Comparison of ENCODE assay signal across 14 mouse cellular contexts in genomic region chr12:102061657-102062614, GRCm38 (mm10).
DNase-seq lines count a peak whose midpoint lies in the region; ATAC-seq and TF ChIP-seq lines count a peak whose summit lies in the region.
"Had no signal": no experiment of that assay in that cellular context is flagged by ENCODE, and none has a peak within 500 bp of the region (broad histone marks: within the 10 kb centered on the region; RNA-seq: fewer than 3 reads in every experiment).

No protein-coding gene starts in this region.

- no peak for TF ChIP-seq CTCF in heart, postnatal 0 days (IDR thresholded peaks at IDR 0.05; ENCODE audit: low read depth)

- 73% methylated on average over 7 of the region's 7 CpGs for WGBS in forebrain, embryonic 10.5 days
- 75% methylated on average over 7 of the region's 7 CpGs for WGBS in forebrain, embryonic 13.5 days
- WGBS in midbrain, embryonic 11.5 days: 83% methylated on average over 7 of the region's 7 CpGs
- 85% methylated on average over 7 of the region's 7 CpGs for WGBS in midbrain, embryonic 14.5 days
- WGBS in heart, postnatal 0 days: 50% methylated on average over 7 of the region's 7 CpGs

- no peaks in the 10 kb centered on the region for H3K27me3 ChIP-seq in forebrain, embryonic 10.5 days (ENCODE audit: poor library complexity, severe bottlenecking)
- H3K27me3 ChIP-seq in forebrain, embryonic 13.5 days: no peaks in the 10 kb centered on the region
- H3K27me3 ChIP-seq in midbrain, embryonic 11.5 days (ENCODE audit: control insufficient read depth, insufficient read depth, low read length): no peaks in the 10 kb centered on the region
- no peaks in the 10 kb centered on the region for H3K27me3 ChIP-seq in midbrain, embryonic 14.5 days (ENCODE audit: control insufficient read depth, insufficient read depth, low read length)
- no peaks in the 10 kb centered on the region for H3K27me3 ChIP-seq in heart, postnatal 0 days (ENCODE audit: control insufficient read depth, insufficient read depth, low read length)

- H3K4me3 ChIP-seq in forebrain, embryonic 10.5 days: no peak overlapping the region
- H3K4me3 ChIP-seq in forebrain, embryonic 13.5 days: no peak overlapping the region
- H3K4me3 ChIP-seq in midbrain, embryonic 11.5 days (ENCODE audit: low read depth, low read length): no peak overlapping the region
- H3K4me3 ChIP-seq in midbrain, embryonic 14.5 days (replicated peaks; ENCODE audit: low read depth, low read length): no peak overlapping the region
- no peak overlapping the region for H3K4me3 ChIP-seq in heart, postnatal 0 days (ENCODE audit: low read depth, low read length)

- peak overlapping the region; percentile 48 for H3K27ac ChIP-seq in forebrain, embryonic 10.5 days
- no peak overlapping the region for H3K27ac ChIP-seq in forebrain, embryonic 13.5 days
- H3K27ac ChIP-seq in midbrain, embryonic 11.5 days (ENCODE audit: low read depth, low read length): no peak overlapping the region
- no peak overlapping the region for H3K27ac ChIP-seq in midbrain, embryonic 14.5 days (replicated peaks; ENCODE audit: low read depth, low read length)
- peak overlapping the region; percentile 35; the same call in 1 of the 2 replicates for H3K27ac ChIP-seq in heart, postnatal 0 days (ENCODE audit: low read depth)

- intact Hi-C loops in left cerebral cortex, postnatal 14 days (cut with DNase I): no loop called here

- H3K9ac ChIP-seq in forebrain, embryonic 13.5 days: no peak overlapping the region
- H3K9ac ChIP-seq in midbrain, embryonic 11.5 days (ENCODE audit: low read length): no peak overlapping the region
- H3K9ac ChIP-seq in midbrain, embryonic 14.5 days (replicated peaks; ENCODE audit: low read length): no peak overlapping the region
- H3K9ac ChIP-seq in heart, postnatal 0 days (replicated peaks; ENCODE audit: low read depth, low read length): no peak overlapping the region

- no peak for TF ChIP-seq EP300 in heart, postnatal 0 days (IDR thresholded peaks at IDR 0.05; ENCODE audit: low read depth)

- H3K9me3 ChIP-seq in forebrain, embryonic 10.5 days: no peaks in the 10 kb centered on the region
- H3K9me3 ChIP-seq in forebrain, embryonic 13.5 days (replicated peaks): no peaks in the 10 kb centered on the region
- H3K9me3 ChIP-seq in midbrain, embryonic 11.5 days (ENCODE audit: control insufficient read depth, low read length): no peaks in the 10 kb centered on the region
- no peaks in the 10 kb centered on the region for H3K9me3 ChIP-seq in midbrain, embryonic 14.5 days (ENCODE audit: control insufficient read depth, low read length)
- H3K9me3 ChIP-seq in heart, postnatal 0 days (replicated peaks; ENCODE audit: control insufficient read depth, low read length): no peaks in the 10 kb centered on the region

- DNase-seq in forebrain, embryonic 10.5 days (ENCODE audit: extremely low spot score, low spot score): no peak
- peak; percentile 73 for DNase-seq in midbrain, embryonic 11.5 days (ENCODE audit: low spot score, missing footprints)
- DNase-seq in midbrain, embryonic 14.5 days: no peak
- DNase-seq in heart, postnatal 0 days (ENCODE audit: low spot score): no peak
- peak; percentile 21 for DNase-seq in skeletal muscle tissue, adult 2 months (ENCODE audit: low read depth, low spot score)
- no peak for DNase-seq in left cerebral cortex, postnatal 14 days (ENCODE audit: low spot score in 2 of 2)
- DNase-seq in B cell, adult 2 months: no peak
- DNase-seq: cerebellum, postnatal 14 days; layer of hippocampus, adult 9-11 months; liver; right cerebral cortex, adult 18-20 months; thymus, postnatal 25 days had no signal

- H3K4me2 ChIP-seq in forebrain, embryonic 13.5 days: no peak overlapping the region
- H3K4me2 ChIP-seq in midbrain, embryonic 11.5 days: no peak overlapping the region
- no peak overlapping the region for H3K4me2 ChIP-seq in midbrain, embryonic 14.5 days (ENCODE audit: low read length)
- no peak overlapping the region for H3K4me2 ChIP-seq in heart, postnatal 0 days (ENCODE audit: low read depth, low read length)

- peaks cover 56% of the 10 kb centered on the region for H3K4me1 ChIP-seq in forebrain, embryonic 10.5 days
- H3K4me1 ChIP-seq in forebrain, embryonic 13.5 days: peaks cover 33% of the 10 kb centered on the region
- peaks cover 12% of the 10 kb centered on the region for H3K4me1 ChIP-seq in midbrain, embryonic 11.5 days (ENCODE audit: control insufficient read depth, insufficient read depth, low read length)
- peaks cover 20% of the 10 kb centered on the region for H3K4me1 ChIP-seq in midbrain, embryonic 14.5 days (ENCODE audit: control insufficient read depth, insufficient read depth, low read length)
- H3K4me1 ChIP-seq in heart, postnatal 0 days (ENCODE audit: control insufficient read depth, insufficient read depth): no peaks in the 10 kb centered on the region

- no peak for ATAC-seq in forebrain, embryonic 13.5 days
- no peak for ATAC-seq in midbrain, embryonic 11.5 days (ENCODE audit: low FRiP score)
- ATAC-seq in midbrain, embryonic 14.5 days (ENCODE audit: low FRiP score, low TSS enrichment): no peak
- ATAC-seq in heart, postnatal 0 days (ENCODE audit: insufficient read depth, low read depth): peak; percentile 61
- ATAC-seq: activated CD4-positive, CD25-positive, alpha-beta regulatory T cell, adult 4 months had no signal

- no peaks in the 10 kb centered on the region for H3K36me3 ChIP-seq in forebrain, embryonic 10.5 days (replicated peaks)
- no peaks in the 10 kb centered on the region for H3K36me3 ChIP-seq in forebrain, embryonic 13.5 days (ENCODE audit: poor library complexity, severe bottlenecking)
- H3K36me3 ChIP-seq in midbrain, embryonic 11.5 days (ENCODE audit: control insufficient read depth, insufficient read depth, low read length): no peaks in the 10 kb centered on the region
- no peaks in the 10 kb centered on the region for H3K36me3 ChIP-seq in midbrain, embryonic 14.5 days (ENCODE audit: control insufficient read depth, insufficient read depth, low read length)
- H3K36me3 ChIP-seq in heart, postnatal 0 days (replicated peaks; ENCODE audit: control insufficient read depth, insufficient read depth, low read length): no peaks in the 10 kb centered on the region

Comparison
In these comparisons a context has a peak if more than half of its experiments do, and no peak if none do; other contexts are left out.
1. DNase-seq: peak in midbrain, embryonic 11.5 days (single experiment) and skeletal muscle tissue, adult 2 months (single experiment); none in forebrain, embryonic 10.5 days (single experiment), midbrain, embryonic 14.5 days (single experiment), heart, postnatal 0 days (single experiment), left cerebral cortex, postnatal 14 days (0 of 2) and B cell, adult 2 months (0 of 2).
2. H3K27ac ChIP-seq: peak in forebrain, embryonic 10.5 days (single experiment) and heart, postnatal 0 days (single experiment); none in forebrain, embryonic 13.5 days (single experiment), midbrain, embryonic 11.5 days (single experiment) and midbrain, embryonic 14.5 days (single experiment).